Mouse (Mus musculus): ENCODE results near the gene Shc2. TPM values are rescaled to one million over a fixed set of nuclear protein-coding genes. Genes with fewer than 3 reads are reported as not detected.

Shc2 gene
- total RNA-seq (2021) = 1 to 10 TPM; 1.9 to 2.5 TPM

DNA sequence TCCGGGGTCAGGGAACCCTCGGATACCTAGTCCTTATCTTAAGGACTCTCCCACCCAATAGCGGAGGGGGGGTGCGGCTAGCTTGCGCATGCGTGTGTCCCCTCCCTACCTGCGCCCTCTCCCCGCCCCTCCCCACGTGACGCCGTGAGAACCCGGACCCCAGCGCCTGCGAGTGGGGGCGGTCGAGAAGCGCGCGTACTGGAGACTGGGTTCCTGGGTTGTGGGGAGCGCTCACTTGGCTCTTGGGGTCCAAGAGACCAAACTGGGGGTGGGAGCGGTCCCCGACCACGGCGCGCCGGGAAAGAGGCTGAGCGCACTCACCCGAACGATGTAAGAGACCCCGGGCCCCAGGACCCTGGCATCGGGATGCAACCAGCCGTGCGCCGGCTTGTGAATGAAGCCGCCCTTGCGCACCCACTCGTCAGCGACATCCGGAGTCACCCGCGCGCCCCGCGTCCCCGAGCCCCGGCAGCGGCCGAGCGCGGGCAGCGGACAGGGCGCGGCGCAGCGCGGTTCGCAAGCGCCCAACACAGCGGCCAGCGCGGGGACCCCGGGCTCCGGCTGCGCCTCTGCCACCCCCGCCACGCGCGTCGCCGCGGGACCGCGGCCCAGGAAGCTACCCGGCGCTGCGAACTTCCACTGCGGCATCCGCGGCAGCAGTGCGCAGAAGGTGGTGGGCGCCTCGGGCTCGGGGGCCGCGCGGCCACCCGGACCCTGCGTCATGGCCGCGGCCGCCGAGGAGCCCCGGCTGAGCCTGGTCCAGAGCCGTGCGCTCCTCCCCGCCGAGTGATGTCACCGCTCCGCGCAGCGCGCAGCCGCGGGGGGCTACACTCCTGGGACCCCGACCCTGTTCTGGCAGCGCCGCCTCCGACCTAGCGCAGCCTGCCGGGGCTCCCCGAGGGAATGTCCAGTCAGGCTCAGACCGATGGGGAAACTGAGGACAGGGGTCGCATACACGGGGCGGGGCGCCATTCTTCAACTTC is at the start of gene Shc2:
Gene Shc2 (minus strand): TSS at position 791 of the 983 bp plus-strand sequence.
- intact Hi-C loops (cut with DNase I) = no loop called here
- DNase-seq = peak; percentile 24 to 45

DNA sequence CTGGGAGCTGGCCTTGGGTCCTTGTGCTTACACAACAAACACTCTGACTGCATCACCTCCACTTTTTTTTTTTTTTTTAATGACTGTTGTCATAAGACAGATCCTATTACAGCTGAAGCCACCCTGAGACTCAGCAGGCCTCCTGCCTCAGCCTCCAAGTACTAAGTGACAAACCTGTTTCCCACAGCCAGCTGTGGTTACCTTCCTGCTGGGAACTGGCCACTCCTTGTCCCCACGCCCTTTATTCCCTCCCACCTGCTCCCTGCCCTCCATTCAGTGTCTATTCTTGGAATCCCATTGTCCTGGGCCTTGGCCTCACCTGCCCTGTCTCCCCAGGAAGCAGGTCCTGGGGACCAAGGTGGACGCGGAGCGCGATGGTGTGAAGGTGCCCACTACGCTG is 49.8 kb upstream of the Shc2 start:
- intact Hi-C loops (cut with DNase I) = no loop called here
- DNase-seq = no peak

GRCm38 (mm10) chr10:79686691-79687090 is 49.0 kb upstream of the Shc2 start:
- intact Hi-C loops (cut with DNase I) = no loop called here
- DNase-seq = no peak

- intact Hi-C loops (cut with DNase I) = no loop called here
- DNase-seq = no peak
Measured at GRCm38 (mm10) chr10:79686219-79686618, 48.5 kb upstream of the Shc2 start.

GRCm38 (mm10) chr10:79684770-79685600 is 47.3 kb upstream of the Shc2 start:
- intact Hi-C loops (cut with DNase I) = no loop called here
- no peak for DNase-seq

GRCm38 (mm10) chr10:79683726-79684640 is 46.3 kb upstream of the Shc2 start:
- DNase-seq = peak; percentile 57 to 71
- intact Hi-C loops (cut with DNase I) = no loop called here

DNA sequence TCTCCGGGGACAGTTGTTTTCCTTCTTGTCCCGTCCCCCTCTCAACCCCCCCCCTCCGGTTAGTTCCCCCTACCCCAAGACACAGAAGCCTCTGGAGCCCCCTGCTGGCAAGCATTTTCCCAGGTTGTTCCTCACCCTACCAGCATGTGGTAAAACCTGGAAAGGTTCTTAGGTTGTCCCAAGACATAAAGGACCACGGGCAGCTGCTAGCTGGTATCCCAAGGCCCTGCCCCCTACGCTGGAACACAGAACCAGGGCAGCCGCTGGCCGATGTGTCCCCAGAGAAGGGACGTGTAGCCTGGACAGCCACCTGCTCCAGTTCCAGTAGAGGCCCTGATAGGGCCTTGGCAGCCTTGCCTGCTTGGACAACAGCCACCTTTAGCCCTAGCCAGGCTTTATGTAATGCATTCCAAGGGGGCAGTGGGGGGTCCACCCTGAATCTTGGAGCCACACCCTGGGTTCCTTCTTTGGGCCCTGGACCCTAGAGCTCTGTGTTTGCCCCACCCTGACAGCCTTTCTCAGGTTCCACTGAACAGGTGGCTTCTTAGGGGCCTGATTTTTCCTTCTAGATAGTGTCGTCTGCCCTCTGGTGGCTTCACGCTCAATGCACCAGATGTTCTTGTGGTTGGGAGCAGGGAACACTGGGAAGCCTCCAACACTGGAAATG is 45.3 kb upstream of the Shc2 start:
- peak; percentile 60 to 70 for DNase-seq
- intact Hi-C loops (cut with DNase I) = no loop called here

DNA sequence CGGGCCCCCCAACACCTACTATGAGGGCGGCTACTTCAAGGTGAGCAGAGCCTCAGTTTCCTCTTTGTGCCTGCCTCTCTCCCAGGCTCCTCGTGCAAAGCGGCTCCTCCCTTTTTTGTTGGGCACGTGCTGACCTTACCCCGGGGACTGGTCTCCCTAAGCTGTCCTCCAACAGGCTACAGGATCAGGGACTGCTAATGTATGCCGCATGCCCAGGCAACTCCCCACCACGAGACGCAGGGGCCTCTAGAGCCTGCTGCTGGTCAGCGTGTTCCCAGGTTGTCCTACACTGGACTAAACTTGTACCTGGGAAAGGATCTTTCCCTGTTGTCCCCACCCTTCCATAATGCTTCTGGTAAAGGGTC is 44.8 kb upstream of the Shc2 start:
- intact Hi-C loops (cut with DNase I) = no loop called here
- DNase-seq = peak in 1 of 2 experiments; percentile 41

GRCm38 (mm10) chr10:79681591-79682245 is 44.0 kb upstream of the Shc2 start, which contains the start of gene Cdc34:
Gene Cdc34 (plus strand): TSS chr10:79682195.
- intact Hi-C loops (cut with DNase I) = no loop called here
- peak; percentile 99 for DNase-seq

DNA sequence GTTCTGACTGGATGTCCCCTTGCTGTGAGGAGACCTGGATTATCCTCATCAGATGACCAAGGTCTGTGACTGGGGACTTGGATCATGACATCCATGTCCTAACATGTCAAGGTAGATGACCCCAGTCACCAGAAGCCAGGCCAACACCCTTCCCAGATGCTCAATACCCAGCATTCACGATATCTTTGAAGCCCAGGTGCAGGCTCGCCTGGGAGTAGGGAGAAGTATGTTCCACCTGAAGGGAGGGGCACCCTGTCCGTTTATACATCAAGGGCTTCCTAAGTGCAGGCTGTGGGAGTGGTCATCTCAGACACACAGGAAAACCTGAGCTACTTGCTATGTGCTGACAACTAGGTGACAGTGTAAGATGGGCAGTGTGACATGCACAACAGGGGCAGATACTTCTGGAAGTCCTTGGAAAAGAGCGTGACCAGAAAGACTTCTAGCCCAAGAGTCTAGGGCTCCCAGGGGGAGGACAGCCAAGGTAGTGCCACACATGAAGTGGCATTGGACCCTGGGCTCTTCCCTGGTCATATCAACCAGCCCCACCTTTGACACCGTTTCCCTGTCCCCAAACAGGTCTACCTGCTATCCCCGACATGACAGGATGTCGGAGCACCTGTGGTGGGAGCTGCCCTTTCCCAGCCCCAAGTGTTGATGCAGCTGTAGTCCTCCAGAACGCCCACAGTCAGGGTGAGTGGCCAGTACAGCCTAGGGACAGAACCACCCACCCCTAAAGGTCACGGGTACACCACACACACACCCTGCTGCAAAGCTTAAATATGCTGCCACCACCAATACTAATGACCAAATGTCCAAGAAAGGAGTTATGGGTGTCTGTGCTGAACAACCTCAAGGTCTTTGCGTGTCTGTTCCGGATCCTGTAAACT is 43.1 kb upstream of the Shc2 start:
- intact Hi-C loops (cut with DNase I) = no loop called here
- DNase-seq = no peak

DNA sequence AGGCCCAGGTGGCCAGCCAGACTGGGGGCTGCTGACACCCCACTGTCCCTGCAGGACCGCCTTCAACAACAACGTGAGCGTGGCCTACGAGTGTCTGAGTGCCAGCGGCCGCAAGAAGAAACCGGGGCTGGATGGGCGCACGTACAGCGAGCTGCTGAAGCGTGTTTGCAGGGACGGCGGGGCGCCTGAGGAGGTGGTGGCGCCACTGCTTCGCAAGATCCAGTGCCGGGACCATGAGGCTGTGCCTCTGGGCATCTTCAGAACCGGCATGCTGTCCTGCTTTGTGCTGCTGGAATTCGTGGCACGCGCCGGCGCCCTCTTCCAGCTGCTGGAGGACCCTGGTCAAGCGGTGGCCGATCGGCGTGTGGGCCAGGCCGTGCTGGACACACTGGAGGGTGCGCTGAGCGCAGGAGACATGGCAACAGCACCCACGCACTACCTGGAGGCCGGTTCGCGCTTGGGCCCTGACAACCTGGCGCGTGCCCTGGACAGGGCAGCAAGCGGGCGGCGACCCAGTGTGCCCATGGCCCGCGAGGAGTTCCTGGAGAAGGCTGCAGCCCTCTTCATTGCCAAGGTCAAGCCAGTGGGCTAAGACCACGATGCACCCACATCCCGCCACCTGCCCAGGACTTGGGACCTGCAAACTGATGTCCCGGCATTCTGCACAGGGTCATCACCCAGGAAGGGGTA is 37.8 kb upstream of the Shc2 start:
- intact Hi-C loops (cut with DNase I) = no loop called here
- no peak for DNase-seq

DNA sequence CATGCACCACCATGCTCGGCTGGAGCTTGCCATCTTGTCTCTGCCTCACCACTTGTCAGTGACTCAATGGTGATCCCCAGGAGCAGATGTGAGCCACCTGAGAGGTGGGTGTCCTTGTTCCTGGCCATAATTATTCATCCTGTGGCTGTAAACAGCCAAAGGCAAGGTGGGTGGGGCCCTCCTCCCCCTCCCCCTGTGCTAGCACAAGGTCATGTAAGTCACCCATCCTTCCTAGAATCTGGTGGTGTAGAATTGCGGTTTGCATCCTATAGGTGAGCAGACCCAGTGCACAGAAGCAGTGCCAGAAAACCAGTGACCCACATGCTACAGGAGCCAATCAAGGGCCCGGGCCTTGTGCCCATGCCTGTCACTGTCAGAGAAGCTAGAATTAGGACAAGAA is 35.3 kb upstream of the Shc2 start:
- DNase-seq = no peak
- intact Hi-C loops (cut with DNase I) = no loop called here

- intact Hi-C loops (cut with DNase I) = no loop called here
- DNase-seq = no peak
Measured at GRCm38 (mm10) chr10:79672088-79672455, 34.4 kb upstream of the Shc2 start.

- DNase-seq = no peak
- intact Hi-C loops (cut with DNase I) = no loop called here
Measured at GRCm38 (mm10) chr10:79671396-79672087, 33.8 kb upstream of the Shc2 start.

- intact Hi-C loops (cut with DNase I) = no loop called here
- no peak for DNase-seq
Measured at GRCm38 (mm10) chr10:79670071-79670888, 32.6 kb upstream of the Shc2 start.

DNA sequence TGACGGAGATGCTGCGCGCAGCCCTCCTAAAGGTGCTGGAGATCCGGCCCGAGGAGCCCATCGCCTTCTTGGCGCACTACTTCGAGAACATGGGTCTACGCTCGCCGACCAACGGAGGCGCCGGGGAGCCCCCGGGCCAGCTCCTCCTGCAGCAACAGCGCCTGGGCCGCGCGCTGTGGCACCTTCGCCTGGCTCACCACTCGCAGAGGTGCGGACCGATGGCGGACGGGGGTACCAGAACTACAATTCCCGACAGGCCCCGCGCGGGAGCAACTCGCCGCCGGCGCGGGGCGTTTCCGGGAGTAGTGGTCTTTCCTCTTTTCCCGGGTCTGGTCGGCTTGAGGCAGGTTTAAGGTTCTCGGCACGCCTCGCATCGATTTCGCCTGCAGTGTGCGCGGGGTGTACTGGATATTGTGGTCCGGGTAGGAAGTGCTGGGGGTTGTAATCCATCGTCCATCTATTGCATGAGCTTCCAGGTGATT is 31.9 kb upstream of the Shc2 start:
- DNase-seq = peak in 1 of 2 experiments; percentile 76
- intact Hi-C loops (cut with DNase I) = no loop called here

All from heart, postnatal 36 days (tissue).